25 mouse cellular contexts compared by ENCODE assay signal in genomic region chr8:106963365-106963764, GRCm38 (mm10). TPM values are rescaled to one million over a fixed set of nuclear protein-coding genes. Genes with fewer than 3 reads are reported as not detected.
DNase-seq lines count a peak whose midpoint lies in the region; ATAC-seq and TF ChIP-seq lines count a peak whose summit lies in the region.
"Had no signal": no experiment of that assay in that cellular context is flagged by ENCODE, and none has a peak within 500 bp of the region (broad histone marks: within the 10 kb centered on the region; RNA-seq: fewer than 3 reads in every experiment).

No protein-coding gene starts in this region.

- no peak for ATAC-seq in midbrain, embryonic 14.5 days (ENCODE audit: low FRiP score, low TSS enrichment)
- ATAC-seq: forebrain, embryonic 13.5 days; liver, postnatal 0 days; lung, postnatal 0 days had no signal

- H3K27ac ChIP-seq in kidney, adult 2 months (ENCODE audit: insufficient read depth, low read depth, low read length): peak overlapping the region; percentile 12; the same call in 1 of the 2 replicates
- H3K27ac ChIP-seq in midbrain, embryonic 14.5 days (replicated peaks; ENCODE audit: low read depth, low read length): no peak overlapping the region
- H3K27ac ChIP-seq: embryonic facial prominence, embryonic 13.5 days; forebrain, embryonic 13.5 days; heart, embryonic 10.5 days; limb, embryonic 12.5 days; macrophage had no signal

- H3K9ac ChIP-seq in midbrain, embryonic 14.5 days (replicated peaks; ENCODE audit: low read length): no peak overlapping the region
- H3K9ac ChIP-seq: embryonic facial prominence, embryonic 13.5 days; forebrain, embryonic 13.5 days; limb, embryonic 12.5 days; liver, postnatal 0 days had no signal

- H3K9me3 ChIP-seq in midbrain, embryonic 14.5 days (ENCODE audit: control insufficient read depth, low read length): no peaks in the 10 kb centered on the region
- H3K9me3 ChIP-seq: embryonic facial prominence, embryonic 13.5 days; forebrain, embryonic 13.5 days; heart, embryonic 10.5 days; limb, embryonic 12.5 days had no signal

- no peak for TF ChIP-seq POLR2A in kidney, adult 2 months (IDR thresholded peaks at IDR 0.05; ENCODE audit: low read depth, low read length)

- H3K4me3 ChIP-seq in kidney, adult 2 months (ENCODE audit: insufficient read depth, low read depth, low read length): no peak overlapping the region
- no peak overlapping the region for H3K4me3 ChIP-seq in midbrain, embryonic 14.5 days (replicated peaks; ENCODE audit: low read depth, low read length)
- H3K4me3 ChIP-seq: embryonic facial prominence, embryonic 13.5 days; forebrain, embryonic 13.5 days; heart, embryonic 10.5 days; limb, embryonic 12.5 days had no signal

- H3K4me1 ChIP-seq in kidney, adult 2 months (ENCODE audit: control insufficient read depth, insufficient read depth, low read length): peaks cover 4% of the 10 kb centered on the region; the same call in 1 of the 2 replicates
- no peaks in the 10 kb centered on the region for H3K4me1 ChIP-seq in midbrain, embryonic 14.5 days (ENCODE audit: control insufficient read depth, insufficient read depth, low read length)
- H3K4me1 ChIP-seq: forebrain, embryonic 13.5 days; heart, embryonic 10.5 days; limb, embryonic 12.5 days had no signal

- no peaks in the 10 kb centered on the region; the same call in 1 of the 2 replicates for H3K36me3 ChIP-seq in kidney, adult 2 months (ENCODE audit: control insufficient read depth, insufficient read depth, low read length)
- H3K36me3 ChIP-seq in midbrain, embryonic 14.5 days (ENCODE audit: control insufficient read depth, insufficient read depth, low read length): no peaks in the 10 kb centered on the region
- H3K36me3 ChIP-seq: embryonic facial prominence, embryonic 13.5 days; heart, embryonic 10.5 days; limb, embryonic 12.5 days had no signal

- DNase-seq in kidney, adult 2 months: no peak
- DNase-seq in kidney, postnatal 14 days: no peak
- DNase-seq in R1 (ENCODE audit: low read depth, low spot score): peak; percentile 94
- DNase-seq in embryo, embryonic 11 days: peak; percentile 33
- no peak for DNase-seq in midbrain, embryonic 14.5 days
- no peak for DNase-seq in ovary, postnatal 10 days (ENCODE audit: low spot score)
- DNase-seq in layer of hippocampus, adult 9-11 months: no peak
- DNase-seq: adrenal gland, adult 2 months; B cell, adult 2 months; cerebellum, adult 2 months; cerebellum, postnatal 36 days; heart, postnatal 4 days; kidney, adult 11 months; layer of hippocampus, postnatal 36 days; liver, postnatal 0 days; thymus, postnatal 14 days had no signal

- no peaks in the 10 kb centered on the region for H3K27me3 ChIP-seq in kidney, adult 2 months (replicated peaks; ENCODE audit: control insufficient read depth, insufficient read depth, low read length)
- H3K27me3 ChIP-seq in midbrain, embryonic 14.5 days (ENCODE audit: control insufficient read depth, insufficient read depth, low read length): no peaks in the 10 kb centered on the region
- H3K27me3 ChIP-seq: CH12.LX; embryonic facial prominence, embryonic 13.5 days; forebrain, embryonic 13.5 days; limb, embryonic 12.5 days had no signal

- 73% methylated on average over 6 of the region's 6 CpGs for WGBS in kidney, adult 2 months
- WGBS in midbrain, embryonic 14.5 days: 29% methylated on average over 6 of the region's 6 CpGs

- H3K4me2 ChIP-seq in midbrain, embryonic 14.5 days (ENCODE audit: low read length): no peak overlapping the region
- H3K4me2 ChIP-seq: embryonic facial prominence, embryonic 13.5 days; forebrain, embryonic 13.5 days; limb, embryonic 12.5 days; liver, embryonic 11.5 days; midbrain, embryonic 11.5 days had no signal

- TF ChIP-seq CTCF in kidney, adult 2 months (conservative IDR thresholded peaks at IDR 0.05; ENCODE audit: insufficient read depth, insufficient read length, low read depth, low read length): no peak

RNA-seq across cellular contexts. Expression of gene Sntb2, which starts 27.8 kb away (rescaled TPM):
- 9.4 and 10.4 TPM in 2 replicates for polyA plus RNA-seq in kidney, adult 2 months (2012; rRNA removed)
- 3.5 and 3.9 TPM in 2 replicates for polyA plus RNA-seq in midbrain, embryonic 14.5 days (2014; fragmentation: Nextera tagmentation; extraction: Ambion mirVana)

Comparison
In these comparisons a context has a peak if more than half of its experiments do, and no peak if none do; other contexts are left out.
1. DNase-seq: peak in R1 (single experiment) and embryo, embryonic 11 days (single experiment); none in kidney, adult 2 months (single experiment), kidney, postnatal 14 days (single experiment), midbrain, embryonic 14.5 days (single experiment), ovary, postnatal 10 days (single experiment) and layer of hippocampus, adult 9-11 months (single experiment).